Mouse (Mus musculus) limb, embryonic 11.5 days (tissue): ENCODE data around the gene Plekha7. TPM values are rescaled to one million over a fixed set of nuclear protein-coding genes. Genes with fewer than 3 reads are reported as not detected.
A peak's percentile ranks its signal among the peaks of the same experiment; 100 is the strongest.

Experiments used
- ATAC-seq: fragments of 200-750 bp; cut with Nextera tagmentation; 2 replicates; pipeline ENCODE4 v1.8.0; 2017; ENCODE audit warnings: low read depth; ENCODE audit not compliant: insufficient number of reproducible peaks, low FRiP score, low TSS enrichment
- DNase-seq: peaks from one replicate; pipeline ENCODE4 v3.0.0-alpha.2; 2015; ENCODE audit warnings: low spot score
- H3K27ac ChIP-seq: fragments of 300-500 bp; sonication (generic); replicated peaks from 2 replicates; pipeline ENCODE4 v1.5.1; 2014; ENCODE audit warnings: low read depth, mild to moderate bottlenecking, low read length
- H3K27me3 ChIP-seq: fragments of 300-500 bp; sonication (generic); 2 replicates; pipeline ENCODE4 v1.6.1; 2014; ENCODE audit warnings: mild to moderate bottlenecking, low read length, mixed read lengths; ENCODE audit not compliant: control insufficient read depth, insufficient read depth
- H3K36me3 ChIP-seq: fragments of 300-500 bp; sonication (generic); 2 replicates; pipeline ENCODE4 v1.6.1; 2014; ENCODE audit warnings: mild to moderate bottlenecking, low read length, moderate library complexity, mixed read lengths; ENCODE audit not compliant: control insufficient read depth, insufficient read depth
- H3K4me1 ChIP-seq: fragments of 300-500 bp; sonication (generic); 2 replicates; pipeline ENCODE4 v1.6.1; 2014; ENCODE audit warnings: low read length, mixed read lengths; ENCODE audit not compliant: control insufficient read depth, insufficient read depth
- H3K4me2 ChIP-seq: fragments of 300-500 bp; sonication (generic); 2 replicates; pipeline ENCODE4 v1.6.1; 2014; ENCODE audit warnings: low read depth, mild to moderate bottlenecking, moderate library complexity; ENCODE audit not compliant: severe bottlenecking
- H3K4me3 ChIP-seq: fragments of 300-500 bp; sonication (generic); 2 replicates; pipeline ENCODE4 v1.5.1; 2014; ENCODE audit warnings: low read depth, low read length
- H3K9ac ChIP-seq: fragments of 300-500 bp; sonication (generic); 2 replicates; pipeline ENCODE4 v1.6.1; 2014; ENCODE audit warnings: mild to moderate bottlenecking, low read length
- H3K9me3 ChIP-seq: fragments of 300-500 bp; sonication (generic); 2 replicates; pipeline ENCODE4 v1.6.1; 2016; ENCODE audit warnings: low read length; ENCODE audit not compliant: control insufficient read depth
- WGBS: fragments of 180-500 bp; shearing (Covaris S2); extraction: QIAGEN DNeasy Blood & Tissue Kit; methylation state at CpG from one replicate; pipeline ENCODE4 v1.1.7; 2014; 5-methylcytosine and 5-hydroxymethylcytosine counted together
- polyA plus RNA-seq: library from polyadenylated mRNA; unstranded; fragments of >200 nt; fragmentation: Nextera tagmentation; extraction: Ambion mirVana; gene quantifications from 2 replicates; pipeline ENCODE4 v1.2.1, GENCODE M21; 2014

Plekha7 gene
- polyA plus RNA-seq, 1 experiment from 2014 or later: 3.7 TPM

DNA sequence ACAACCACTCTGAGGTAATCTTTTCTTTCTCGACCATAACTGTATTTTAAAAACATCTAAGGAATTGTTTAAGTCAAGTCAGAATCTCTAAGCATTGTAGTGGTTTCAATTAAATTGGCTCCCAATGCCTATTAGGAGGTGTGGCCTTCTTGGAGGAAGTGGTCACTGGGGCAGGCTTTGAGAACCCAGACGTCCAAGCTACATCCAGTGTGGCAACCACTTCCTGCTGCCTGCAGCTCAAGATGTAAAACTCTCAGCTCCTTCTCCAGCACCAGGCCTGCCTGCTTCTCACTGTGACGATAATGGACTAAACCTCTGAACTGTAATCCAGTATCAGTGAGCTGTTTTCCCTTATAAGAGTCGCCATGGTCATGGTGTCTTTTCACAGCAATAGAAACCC is 158.6 kb downstream of the Plekha7 start:
- H3K4me1 ChIP-seq: no peaks in the 10 kb centered on the region
- H3K36me3 ChIP-seq: 0 out of 2 replicates have a peak, but pooled peaks cover 2% of the 10 kb centered on the region
- no peaks in the 10 kb centered on the region for H3K9me3 ChIP-seq
- no peak overlapping the region for H3K9ac ChIP-seq
- WGBS: 70% methylated on average over 4 of the region's 4 CpGs
- ATAC-seq: no peak
- H3K27ac ChIP-seq: no peak overlapping the region
- no peak for DNase-seq
- no peaks in the 10 kb centered on the region for H3K27me3 ChIP-seq
- no peak overlapping the region for H3K4me3 ChIP-seq
- H3K4me2 ChIP-seq: no peak overlapping the region

DNA sequence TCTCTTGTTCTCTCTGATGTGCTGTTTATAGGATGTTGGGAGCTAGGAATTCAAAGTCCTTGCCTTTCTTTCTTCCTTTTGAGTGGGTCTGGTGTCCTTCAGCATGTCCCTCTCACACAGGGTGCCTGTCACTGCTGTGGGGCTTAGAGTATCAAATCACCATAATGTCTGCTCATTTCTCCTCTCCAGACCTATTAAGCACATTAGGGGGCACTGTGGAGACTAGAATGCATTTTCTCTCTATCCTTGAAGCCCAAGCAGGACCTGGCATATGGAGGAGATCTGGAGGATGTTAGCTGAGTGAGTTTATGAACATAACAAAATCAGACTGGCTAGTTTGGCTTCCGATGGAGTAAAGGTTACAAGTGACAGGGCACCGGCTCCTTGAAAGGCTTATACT is 161.1 kb downstream of the Plekha7 start:
- WGBS: 92% methylated on average over 2 of the region's 2 CpGs
- no peak for DNase-seq

DNA sequence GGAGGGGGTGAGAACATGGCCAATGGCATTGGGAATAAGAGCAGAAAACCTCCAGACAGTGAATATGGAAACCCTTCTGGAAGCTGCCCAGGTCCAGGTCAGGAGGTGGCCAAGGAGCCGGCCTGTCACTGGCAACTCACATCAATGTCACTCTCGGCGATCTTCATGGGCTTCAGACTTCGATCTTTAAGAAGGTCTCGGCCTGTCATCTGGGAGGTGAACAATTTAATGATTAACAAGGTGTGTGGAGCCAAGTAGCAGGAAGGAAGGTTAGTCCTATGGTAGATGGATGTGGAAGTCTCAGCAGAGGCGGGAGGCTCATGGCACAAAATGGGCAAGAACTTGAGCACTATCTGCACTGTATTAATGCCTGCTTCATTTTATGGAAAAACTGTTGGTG is 163.1 kb downstream of the Plekha7 start:
- ATAC-seq (no peak), DNase-seq (no peak)
- WGBS: 92% methylated on average over 6 of the region's 6 CpGs
- Histone ChIP-seq H3K4me2 (no peak overlapping the region), H3K4me3 (no peak overlapping the region), H3K27ac (no peak overlapping the region), H3K36me3 (no peaks in the 10 kb centered on the region), H3K27me3 (no peaks in the 10 kb centered on the region), H3K4me1 (0 out of 2 replicates have a peak, but pooled peaks cover 1% of the 10 kb centered on the region), H3K9me3 (no peaks in the 10 kb centered on the region), H3K9ac (no peak overlapping the region)

More for the DNA sequence above, 161.1 kb downstream of the Plekha7 start:
- no peak overlapping the region for H3K4me3 ChIP-seq
- H3K36me3 ChIP-seq: 0 out of 2 replicates have a peak, but pooled peaks cover 2% of the 10 kb centered on the region
- H3K27ac ChIP-seq: no peak overlapping the region
- H3K4me1 ChIP-seq: no peaks in the 10 kb centered on the region
- no peak overlapping the region for H3K4me2 ChIP-seq
- no peak overlapping the region for H3K9ac ChIP-seq
- no peaks in the 10 kb centered on the region for H3K9me3 ChIP-seq
- no peak for ATAC-seq
- H3K27me3 ChIP-seq: no peaks in the 10 kb centered on the region

DNA sequence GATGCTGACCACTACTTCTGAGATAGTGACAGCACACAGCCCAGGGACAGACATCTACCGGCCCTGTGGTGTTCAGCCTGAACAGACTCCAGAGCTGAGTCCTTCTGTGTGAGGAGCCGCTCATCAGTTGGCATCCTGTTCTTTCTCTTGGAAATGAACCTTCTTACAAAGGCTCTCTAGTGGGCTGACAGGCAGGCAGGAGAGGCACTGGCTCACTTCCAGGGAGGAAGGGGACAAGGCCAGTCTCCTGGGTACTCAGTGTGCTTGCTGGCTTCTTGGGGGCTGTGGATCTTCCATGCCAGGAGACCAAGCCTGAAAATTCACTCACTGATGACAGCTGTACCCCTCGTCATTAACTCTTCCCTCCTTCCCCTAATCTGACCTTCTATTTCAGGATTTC is 170.5 kb downstream of the Plekha7 start:
- Histone ChIP-seq H3K4me2 (no peak overlapping the region), H3K9ac (no peak overlapping the region), H3K27ac (no peak overlapping the region), H3K27me3 (no peaks in the 10 kb centered on the region), H3K36me3 (no peaks in the 10 kb centered on the region), H3K4me1 (0 out of 2 replicates have a peak, but pooled peaks cover 2% of the 10 kb centered on the region), H3K9me3 (no peaks in the 10 kb centered on the region), H3K4me3 (no peak overlapping the region)
- ATAC-seq (no peak), DNase-seq (no peak)
- WGBS: 81% methylated on average over 3 of the region's 3 CpGs

DNA sequence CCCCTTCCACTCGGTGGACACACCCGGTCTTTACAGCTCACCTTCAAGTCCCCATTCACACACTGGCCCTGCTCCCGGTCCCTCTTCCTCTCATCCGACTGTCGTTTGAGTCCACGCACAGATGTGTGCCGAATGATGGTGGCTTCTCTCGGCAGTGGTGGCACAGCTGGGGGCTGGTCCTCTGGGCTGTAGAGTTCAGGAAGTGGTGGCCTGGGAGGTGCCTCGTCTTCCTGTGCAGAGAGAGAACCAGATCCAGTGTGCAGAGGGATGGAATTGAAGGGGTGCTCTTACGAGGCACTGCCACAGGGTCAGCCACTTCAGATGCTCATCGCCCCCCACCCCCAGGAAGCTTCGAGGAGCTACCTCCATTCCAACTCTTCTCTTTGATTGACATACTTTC is 171.0 kb downstream of the Plekha7 start:
- Histone ChIP-seq H3K4me3 (no peak overlapping the region), H3K4me1 (0 out of 2 replicates have a peak, but pooled peaks cover 2% of the 10 kb centered on the region), H3K27ac (no peak overlapping the region), H3K27me3 (no peaks in the 10 kb centered on the region), H3K9ac (no peak overlapping the region), H3K9me3 (no peaks in the 10 kb centered on the region), H3K36me3 (no peaks in the 10 kb centered on the region), H3K4me2 (no peak overlapping the region)
- DNase-seq (no peak), ATAC-seq (no peak)
- 82% methylated on average over 12 of the region's 12 CpGs for WGBS

DNA sequence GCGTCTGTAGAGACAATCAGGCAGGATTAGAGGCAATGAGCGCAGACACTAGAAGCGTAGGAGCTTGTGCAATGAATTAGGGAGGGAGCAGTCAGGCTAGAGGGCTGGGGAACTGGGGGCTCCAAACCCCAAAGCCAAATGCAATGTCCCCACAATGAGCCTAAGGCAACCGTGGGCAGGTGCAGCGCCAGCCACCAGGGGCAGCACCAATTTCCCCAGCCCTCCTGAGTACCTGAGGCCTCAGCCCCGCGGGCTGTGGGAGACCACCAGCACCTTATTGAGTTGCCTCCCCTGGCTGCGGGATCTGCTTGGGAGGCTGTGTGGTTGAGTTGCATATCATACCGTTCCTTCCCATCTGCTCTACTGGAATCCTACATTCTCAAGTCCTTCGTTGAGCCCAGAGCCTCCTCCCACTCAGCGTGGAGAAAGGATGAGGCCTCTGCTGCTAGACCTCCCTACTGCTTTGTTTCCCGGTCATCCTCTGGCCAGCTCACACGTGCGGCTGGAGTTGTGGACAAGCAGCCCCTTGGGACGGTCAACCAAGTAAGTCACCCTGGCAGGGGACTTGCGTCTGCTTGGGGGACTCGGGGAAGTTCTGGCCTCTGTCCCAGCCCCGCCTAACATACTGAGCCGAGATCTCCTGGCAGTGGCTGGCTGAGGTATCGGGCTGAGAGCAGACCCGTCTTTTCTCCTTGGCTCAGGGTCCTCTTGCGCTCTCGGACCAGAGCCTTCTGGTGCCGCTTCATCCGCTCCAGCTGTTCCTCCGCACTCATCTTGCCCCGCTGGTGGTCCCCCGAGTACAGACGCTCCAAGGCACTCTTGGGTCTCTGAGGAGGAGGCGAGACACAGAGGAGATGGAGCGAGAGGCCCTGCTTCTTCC is 173.5 kb downstream of the Plekha7 start:
- H3K36me3 ChIP-seq: no peaks in the 10 kb centered on the region
- DNase-seq (no peak), ATAC-seq (no peak)
- no peaks in the 10 kb centered on the region for H3K27me3 ChIP-seq
- no peak overlapping the region for H3K4me2 ChIP-seq
- H3K27ac ChIP-seq: no peak overlapping the region
- no peak overlapping the region for H3K9ac ChIP-seq
- 80% methylated on average over 31 of the region's 31 CpGs for WGBS
- no peaks in the 10 kb centered on the region for H3K9me3 ChIP-seq
- 0 out of 2 replicates have a peak, but pooled peaks cover 2% of the 10 kb centered on the region for H3K4me1 ChIP-seq
- no peak overlapping the region for H3K4me3 ChIP-seq

DNA sequence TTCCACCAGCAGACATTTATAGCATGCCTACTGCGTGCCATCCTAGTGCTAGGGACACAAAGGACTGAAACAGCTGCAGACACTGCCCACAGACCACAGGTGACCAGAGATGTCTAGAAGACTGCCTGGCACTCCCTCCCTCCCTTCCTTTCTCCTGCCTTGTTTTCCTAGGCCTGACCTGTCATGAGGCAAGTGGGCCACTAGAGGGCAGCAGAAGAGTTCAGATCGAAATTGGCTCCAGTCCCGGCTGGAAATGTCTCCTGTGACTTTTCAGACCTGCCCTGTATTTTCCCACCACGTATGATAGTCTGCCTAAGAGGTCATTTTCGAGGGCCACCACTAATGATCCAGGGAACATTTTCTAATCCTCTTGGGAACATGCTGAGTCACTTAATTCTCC is 176.1 kb downstream of the Plekha7 start:
- Histone ChIP-seq H3K27ac (no peak overlapping the region), H3K9ac (no peak overlapping the region), H3K4me2 (no peak overlapping the region), H3K4me3 (no peak overlapping the region), H3K4me1 (0 out of 2 replicates have a peak, but pooled peaks cover 2% of the 10 kb centered on the region), H3K27me3 (no peaks in the 10 kb centered on the region), H3K9me3 (no peaks in the 10 kb centered on the region), H3K36me3 (no peaks in the 10 kb centered on the region)
- WGBS: 7% methylated on average over 5 of the region's 5 CpGs
- ATAC-seq (no peak), DNase-seq (peak; percentile 86)

DNA sequence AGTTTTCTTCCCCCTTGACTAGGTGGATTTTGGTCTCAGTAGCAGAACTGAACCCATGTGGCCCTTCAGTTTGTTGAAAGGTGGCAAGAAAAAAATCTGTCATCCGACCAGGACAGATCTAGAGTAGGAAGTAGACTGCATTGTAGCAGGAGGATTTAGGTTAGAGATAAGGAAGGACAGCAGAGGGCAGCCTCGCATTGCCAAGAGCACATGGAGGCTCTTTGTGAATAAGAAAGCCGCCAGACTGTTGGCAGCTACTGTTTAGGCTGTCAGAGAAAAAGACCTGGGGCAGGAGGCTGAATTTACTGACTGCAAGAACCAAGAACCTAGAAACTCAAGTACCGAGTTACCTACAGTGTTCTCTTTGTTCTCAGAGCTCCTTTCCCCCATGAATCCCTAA is 176.8 kb downstream of the Plekha7 start:
- Histone ChIP-seq H3K9ac (no peak overlapping the region), H3K27ac (no peak overlapping the region), H3K36me3 (no peaks in the 10 kb centered on the region), H3K4me2 (no peak overlapping the region), H3K27me3 (no peaks in the 10 kb centered on the region), H3K9me3 (no peaks in the 10 kb centered on the region), H3K4me1 (0 out of 2 replicates have a peak, but pooled peaks cover 2% of the 10 kb centered on the region), H3K4me3 (no peak overlapping the region)
- DNase-seq (no peak), ATAC-seq (no peak)
- WGBS: 28% methylated on average over 4 of the region's 4 CpGs
